Mouse (Mus musculus) megakaryocyte-erythroid progenitor cell, adult 5-6 weeks (primary cell): ENCODE measurements around the gene Aoc3. TPM values are rescaled to one million over a fixed set of nuclear protein-coding genes. Genes with fewer than 3 reads are reported as not detected.
"Not testable (repeated sequence)": the region's sequence is repeated elsewhere in the genome, so short reads cannot be mapped to it uniquely, and the experiment has no call there.

ENCODE experiments used
- ATAC-seq: replicated peaks from 2 replicates; pipeline ENCODE4 v1.8.0; 2016; ENCODE audit warnings: mild to moderate bottlenecking, inconsistent platforms; ENCODE audit not compliant: severe bottlenecking, poor library complexity, low FRiP score, low TSS enrichment
- total RNA-seq, 2 experiments: library from RNA; stranded (forward) in 1 of 2; stranded (reverse) in 1 of 2; fragments of 200-1000, 215-1000 nt in 1 of 2; fragments of >200 nt in 1 of 2; fragmentation: Nextera tagmentation in 1 of 2; gene quantifications; 2 replicates each; pipeline ENCODE4 v1.2.3; 2014 to 2017

Aoc3 gene
- total RNA-seq, 2 experiments from 2014 or later, result not detected

DNA sequence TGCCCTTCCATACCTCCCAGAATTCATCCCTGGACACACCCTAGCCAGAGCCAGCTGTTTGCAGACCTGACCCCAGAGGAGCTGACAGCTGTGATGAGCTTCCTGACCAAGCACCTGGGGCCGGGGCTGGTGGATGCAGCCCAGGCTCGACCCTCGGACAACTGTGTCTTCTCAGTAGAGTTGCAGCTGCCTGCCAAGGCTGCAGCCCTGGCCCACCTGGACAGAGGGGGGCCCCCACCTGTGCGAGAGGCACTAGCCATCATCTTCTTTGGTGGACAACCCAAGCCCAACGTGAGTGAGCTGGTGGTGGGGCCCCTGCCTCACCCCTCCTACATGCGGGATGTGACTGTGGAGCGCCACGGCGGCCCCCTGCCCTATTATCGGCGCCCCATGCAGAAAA is 5.2 kb upstream of the Aoc3 start:
- ATAC-seq, result not testable (repeated sequence)

DNA sequence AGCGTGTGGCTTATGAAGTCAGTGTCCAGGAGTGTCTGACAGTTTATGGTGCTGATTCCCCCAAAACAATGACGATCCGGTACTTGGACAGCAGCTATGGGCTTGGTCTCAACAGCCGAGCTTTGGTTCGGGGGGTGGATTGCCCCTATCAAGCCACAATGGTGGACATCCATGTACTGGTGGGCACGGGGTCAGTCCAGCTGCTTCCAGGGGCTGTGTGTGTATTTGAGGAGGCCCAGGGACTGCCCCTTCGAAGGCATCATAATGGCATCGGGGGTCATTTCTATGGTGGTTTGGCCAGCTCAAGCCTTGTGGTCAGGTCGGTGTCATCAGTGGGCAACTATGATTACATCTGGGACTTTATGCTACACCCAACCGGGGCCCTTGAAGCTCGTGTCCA is 4.3 kb upstream of the Aoc3 start:
- ATAC-seq, result no peak

DNA sequence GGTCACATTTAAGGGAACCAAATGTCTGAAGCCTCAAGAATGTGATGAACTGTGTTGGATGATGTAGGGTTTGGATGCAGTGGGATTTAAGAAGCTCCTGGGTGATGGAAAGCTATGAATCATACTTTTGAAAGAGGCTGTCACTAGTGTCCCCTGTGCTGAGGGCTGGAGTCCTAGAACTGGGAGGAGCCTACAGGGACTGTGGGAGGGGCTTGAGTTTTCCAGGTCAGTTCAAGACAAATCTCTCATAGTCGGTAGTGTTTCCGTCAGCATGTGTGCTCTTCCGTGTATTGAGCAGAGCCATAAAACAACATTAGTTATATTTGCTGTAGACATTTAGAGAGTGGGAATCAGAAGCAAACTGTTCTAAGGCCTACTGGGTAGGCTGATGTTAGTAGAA is 3.1 kb upstream of the Aoc3 start:
- ATAC-seq, result no peak

DNA sequence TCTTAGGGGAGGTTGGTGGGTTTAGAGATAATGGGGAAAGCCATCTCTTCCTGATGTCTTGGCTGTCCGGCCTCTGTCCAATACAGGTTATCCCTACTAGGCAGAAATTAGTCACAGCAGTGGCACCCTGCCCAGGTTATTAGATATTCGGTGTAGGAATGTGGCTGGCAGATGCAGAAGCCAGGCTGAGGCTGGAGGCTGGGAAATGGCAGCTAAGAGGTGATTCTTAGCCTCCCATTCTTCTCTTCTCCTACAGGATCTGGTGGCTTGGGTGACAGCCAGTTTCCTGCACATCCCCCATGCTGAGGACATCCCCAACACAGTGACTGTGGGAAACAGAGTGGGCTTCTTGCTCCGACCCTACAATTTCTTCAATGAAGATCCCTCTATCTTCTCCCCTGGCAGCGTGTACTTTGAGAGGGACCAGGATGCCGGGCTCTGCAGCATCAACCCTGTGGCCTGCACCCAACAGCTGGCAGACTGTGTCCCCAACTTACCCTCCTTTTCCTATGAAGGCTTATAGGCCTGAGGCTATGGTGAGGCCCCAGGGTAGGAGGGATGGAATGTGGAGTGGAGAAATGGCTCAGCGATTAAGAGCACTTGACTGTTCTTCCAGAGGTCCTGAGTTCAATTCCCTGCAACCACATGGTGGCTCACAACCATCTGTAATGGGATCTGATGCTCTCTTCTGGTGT is 1.3 kb upstream of the Aoc3 start:
- ATAC-seq, result no peak

DNA sequence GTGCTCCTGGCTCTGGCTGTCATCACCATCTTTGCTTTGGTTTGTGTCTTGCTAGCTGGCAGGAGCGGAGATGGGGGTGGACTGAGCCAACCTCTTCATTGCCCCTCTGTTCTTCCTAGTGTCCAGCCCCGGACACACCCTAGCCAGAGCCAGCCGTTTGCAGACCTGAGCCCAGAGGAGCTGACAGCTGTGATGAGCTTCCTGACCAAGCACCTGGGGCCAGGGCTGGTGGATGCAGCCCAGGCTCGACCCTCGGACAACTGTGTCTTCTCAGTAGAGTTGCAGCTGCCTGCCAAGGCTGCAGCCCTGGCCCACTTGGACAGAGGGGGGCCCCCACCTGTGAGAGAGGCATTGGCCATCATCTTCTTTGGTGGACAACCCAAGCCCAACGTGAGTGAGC is 556 bp downstream of the Aoc3 start:
- ATAC-seq, result not testable (repeated sequence)

DNA sequence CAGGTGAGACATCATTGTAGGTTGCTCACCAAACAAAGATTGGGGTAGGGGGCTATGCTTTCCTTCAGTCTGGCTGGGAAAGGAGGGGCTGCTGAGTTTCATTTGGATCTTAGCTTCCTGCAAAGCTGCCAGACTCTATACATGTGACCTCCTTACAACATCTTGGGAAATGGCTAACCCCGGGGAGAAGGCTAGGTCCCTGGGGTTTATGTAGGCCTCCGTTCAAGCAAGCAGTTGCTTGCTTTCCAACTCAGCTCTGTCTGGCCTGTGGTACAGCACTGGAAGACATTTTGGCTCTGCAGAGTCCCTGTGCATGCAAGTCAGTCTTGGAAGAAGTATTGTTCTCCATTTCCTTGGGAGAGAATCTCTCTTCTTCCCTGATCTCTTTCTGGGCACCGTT is 2.1 kb downstream of the Aoc3 start:
- no peak for ATAC-seq

DNA sequence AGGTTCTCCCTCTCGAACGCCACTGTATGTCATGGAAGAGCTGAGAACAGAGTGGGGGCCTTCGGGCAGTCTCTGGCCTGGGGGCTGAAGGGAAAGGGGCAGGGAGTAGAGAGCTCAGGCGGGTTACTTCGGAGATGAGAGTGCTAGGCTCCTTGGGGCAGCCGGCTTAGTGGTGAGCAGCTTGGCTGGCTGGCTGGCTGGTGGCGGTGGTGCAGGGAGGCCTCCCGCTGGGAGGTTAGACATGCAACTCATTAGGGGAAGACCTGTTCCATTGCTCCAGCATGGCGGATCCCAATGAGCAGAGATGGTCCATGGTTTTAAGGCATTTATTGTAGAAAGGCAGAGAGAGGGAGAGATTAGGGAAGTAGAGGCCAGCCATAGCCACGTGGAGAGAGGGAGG is 3.6 kb downstream of the Aoc3 start:
- no peak for ATAC-seq

DNA sequence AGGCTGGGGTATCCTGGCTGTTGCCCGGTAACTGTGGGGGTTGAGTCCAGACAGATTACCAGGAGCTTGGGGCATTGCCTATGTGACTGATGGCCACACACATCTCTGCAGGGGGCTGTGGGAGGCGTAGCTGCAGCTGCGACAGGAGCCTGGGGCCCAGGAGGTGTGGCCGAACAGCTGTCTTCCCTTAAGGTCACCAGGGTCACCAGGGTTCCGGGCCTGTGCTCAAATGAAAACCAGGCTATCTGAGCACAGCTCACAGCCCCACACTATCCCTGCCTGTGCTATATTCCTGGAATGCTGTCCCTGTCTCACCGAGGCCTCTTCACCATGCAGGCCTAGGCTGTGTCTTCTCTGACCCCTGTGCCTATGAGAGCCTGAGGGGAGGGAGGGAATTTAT is 4.1 kb downstream of the Aoc3 start:
- no peak for ATAC-seq

DNA sequence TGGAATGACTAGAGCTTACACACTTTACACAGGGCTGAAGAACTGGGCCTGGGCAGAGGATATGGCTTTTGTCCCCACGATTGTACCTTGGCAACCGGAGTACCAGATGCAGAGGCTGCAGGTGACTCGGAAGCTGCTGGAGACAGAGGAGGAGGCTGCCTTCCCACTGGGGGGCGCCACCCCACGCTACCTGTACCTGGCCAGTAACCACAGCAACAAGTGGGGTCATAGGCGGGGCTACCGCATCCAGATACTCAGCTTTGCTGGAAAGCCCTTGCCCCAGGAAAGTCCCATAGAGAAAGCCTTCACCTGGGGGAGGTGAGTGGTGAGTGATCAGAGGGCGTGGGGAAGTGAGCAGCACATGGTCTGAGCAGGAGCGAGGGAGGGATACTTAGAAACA is 5.3 kb downstream of the Aoc3 start:
- ATAC-seq, result no peak

DNA sequence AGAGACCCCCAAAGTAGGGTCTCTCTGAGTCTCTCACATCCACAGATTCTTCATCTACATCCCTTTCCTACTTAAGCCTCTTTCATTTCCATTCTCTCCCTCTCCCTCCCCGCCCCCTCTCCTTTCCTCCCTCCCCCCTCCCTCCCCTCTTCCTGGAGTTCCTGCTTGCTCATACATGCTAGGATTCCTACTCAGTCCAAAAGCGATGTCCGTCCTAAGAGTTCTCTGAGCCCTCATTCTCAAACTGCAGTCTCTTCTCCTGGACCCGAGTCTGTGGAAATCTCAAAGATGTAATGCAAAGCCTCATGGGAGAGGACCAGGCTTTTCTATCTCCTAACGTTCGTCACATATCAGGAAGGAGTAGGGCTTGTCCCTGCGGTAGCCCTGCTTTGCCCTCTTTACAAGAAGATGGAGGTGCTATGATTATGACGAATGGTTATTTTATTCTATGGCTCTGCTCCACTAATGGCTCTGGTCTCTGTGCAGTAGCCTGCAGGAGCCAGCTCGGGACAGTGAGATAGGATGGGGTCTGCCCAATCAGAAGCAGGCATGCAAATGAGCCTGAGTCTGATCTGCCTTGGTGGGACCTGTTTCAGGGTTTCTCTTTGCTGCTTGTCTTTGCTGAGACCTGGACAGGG is 7.8 kb downstream of the Aoc3 start:
- peak; percentile 98 for ATAC-seq

DNA sequence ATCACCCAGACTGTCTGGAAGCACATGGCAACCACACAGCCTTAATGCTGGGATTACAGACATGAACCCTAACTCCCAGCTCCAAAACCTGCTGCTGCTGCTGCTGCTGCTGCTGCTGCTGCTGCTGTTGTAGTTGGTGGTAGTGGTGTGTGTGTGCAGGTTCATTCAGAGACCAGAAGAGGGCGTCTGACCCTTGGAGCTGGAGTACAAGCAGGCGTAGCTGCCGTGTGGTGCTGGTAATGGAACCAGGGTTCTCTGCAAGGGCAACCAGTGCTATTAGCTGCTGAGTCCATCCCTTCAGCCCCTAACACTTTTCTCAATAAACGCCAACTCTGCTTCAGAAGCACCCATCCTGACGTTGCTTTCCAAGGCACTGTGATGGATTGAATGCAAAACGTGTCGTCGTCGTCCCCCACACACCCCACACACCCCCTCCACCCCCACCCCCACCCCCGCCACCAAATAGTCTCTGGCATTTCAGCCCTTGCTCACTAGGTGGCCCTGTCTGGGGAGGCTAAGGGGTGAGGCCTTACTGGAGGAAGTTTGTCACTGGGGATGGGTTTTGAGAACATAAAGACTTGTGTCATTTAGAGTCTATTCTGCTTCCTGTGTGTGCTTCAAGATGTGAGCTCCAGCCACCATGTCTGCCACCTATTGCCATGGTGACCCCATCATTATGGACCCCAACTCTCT is 16.8 kb downstream of the Aoc3 start:
- no peak for ATAC-seq

DNA sequence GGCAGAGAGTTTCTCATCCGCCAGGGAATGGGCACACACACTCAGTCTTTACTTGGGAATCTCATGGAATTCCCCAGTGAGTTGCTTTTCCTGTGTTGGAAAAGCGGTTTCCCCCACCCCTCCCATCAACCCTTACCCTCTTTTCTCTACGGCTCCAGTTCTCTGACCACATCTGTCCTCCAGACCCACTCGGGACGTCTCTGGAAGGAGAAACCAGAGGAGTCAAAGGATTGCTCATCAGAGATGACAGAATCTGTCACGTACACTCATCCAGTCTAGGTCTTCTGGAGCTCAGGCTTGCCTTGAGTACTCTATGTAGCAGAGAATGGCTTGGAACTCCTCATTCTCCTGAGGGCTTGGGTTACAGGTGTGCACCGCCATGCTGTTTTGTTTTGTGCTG is 18.4 kb downstream of the Aoc3 start:
- no peak for ATAC-seq

DNA sequence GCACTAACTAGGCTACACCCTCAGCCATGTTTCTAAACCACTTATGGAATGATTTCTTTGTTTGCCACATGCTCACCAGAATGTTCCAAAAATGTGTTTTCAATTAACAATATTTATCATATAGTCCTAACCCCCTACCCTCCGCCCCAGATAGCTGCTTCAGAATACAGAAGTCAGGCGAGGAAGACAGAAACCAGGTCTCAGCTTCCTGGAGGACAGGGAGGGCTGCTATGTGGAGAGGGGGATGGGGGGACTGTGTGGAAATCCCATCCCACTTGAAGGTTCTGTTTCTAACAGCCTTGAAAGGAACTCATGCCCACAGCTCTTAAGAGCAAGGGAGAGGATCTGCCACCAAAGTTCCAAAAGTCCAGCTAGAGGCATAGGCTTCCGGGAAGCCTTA is 18.8 kb downstream of the Aoc3 start:
- ATAC-seq, result no peak

DNA sequence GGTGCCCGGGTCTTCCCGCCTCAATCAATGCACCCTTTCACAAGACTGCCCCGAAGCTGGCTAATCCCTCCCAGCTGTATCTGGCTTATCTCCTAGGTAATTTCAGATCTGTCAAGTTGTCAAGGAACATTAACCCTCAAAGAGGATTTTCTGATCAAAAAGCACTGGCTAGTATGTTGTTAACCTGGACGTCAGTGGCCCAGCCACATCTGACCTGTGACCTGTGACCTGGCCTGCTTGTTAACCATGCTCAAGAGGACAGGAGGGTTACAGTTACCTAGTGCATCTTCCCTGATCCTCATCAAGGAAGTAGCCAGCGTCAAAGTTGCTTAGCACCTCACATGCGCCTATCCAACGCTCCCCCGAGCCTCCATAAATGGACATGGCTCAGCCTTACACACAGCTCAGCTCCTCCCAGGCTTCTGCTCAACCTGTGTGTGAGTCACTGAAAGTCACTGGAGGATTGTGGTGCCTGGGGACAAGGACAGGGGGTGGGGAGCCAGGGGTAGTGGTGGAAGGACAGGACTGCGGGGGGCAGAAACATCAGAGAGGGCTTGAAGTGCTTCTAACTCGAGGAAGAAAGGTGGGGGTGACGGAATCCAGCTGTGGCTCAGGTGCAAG is 20.8 kb downstream of the Aoc3 start:
- ATAC-seq, result no peak

DNA sequence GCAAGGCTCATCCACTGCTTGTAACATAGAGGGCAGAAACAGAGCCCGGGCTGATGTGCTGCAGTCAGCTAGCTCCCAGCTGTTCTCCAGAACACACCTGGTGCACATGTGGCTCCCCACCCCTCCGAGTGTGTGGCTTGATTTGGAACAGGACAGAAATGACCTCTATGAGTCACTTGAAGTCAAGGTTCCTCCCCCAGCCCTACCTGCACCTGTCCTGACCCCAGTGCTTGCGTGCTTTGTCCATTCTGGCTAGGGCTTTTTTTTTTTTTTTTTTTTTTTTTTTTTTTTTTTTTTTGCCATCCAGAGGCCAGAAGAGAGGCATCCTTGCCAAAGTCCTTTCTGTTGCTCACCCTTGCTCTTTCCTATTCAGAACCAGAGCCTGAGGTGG is 21.3 kb downstream of the Aoc3 start:
- ATAC-seq, result no peak

DNA sequence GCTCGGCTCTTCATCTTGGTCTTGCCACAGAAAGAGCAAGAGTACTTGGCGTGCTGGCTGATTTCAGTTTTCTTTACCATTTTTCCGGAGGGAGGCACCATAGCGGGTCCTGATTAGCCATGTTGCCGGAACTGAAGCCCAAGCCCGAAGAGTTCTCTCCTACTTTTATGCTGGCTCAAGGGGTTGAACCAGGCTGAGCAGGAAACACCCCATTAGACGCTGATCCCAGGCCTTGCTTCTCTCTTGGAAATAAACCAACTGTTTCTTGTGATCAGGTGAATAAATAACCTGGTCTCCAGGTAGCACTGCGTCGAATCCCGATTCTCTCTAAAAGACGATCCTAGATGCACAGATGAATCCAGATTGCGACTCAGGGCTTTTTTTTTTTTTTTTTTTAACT is 23.0 kb downstream of the Aoc3 start:
- no peak for ATAC-seq

DNA sequence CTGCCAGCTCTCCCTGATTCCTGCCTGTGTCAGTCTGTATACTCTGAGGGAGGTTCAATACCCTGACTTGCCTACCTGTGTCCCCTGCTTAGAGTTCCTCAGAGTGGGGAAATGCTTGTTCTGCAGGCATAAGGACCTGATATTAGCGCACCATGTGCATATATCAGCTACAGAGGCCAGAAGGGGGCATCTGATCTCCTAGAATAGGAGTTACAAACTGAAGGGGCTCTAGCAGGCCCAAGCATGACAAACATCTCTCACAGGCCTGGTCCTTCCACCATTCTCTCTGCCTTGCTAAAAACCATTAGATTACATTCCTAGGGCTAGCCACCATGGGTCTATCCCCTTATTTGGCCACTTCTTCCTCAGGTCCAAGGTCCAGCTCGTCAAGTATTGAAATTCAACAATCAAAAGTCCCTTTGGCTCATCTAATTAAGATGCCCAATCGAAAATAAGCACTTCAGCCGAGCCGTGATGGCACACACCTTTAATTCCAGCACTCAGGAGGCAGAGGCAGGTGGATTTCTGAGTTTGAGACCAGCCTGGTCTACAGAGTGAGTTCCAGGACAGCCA is 24.1 kb downstream of the Aoc3 start:
- no peak for ATAC-seq

DNA sequence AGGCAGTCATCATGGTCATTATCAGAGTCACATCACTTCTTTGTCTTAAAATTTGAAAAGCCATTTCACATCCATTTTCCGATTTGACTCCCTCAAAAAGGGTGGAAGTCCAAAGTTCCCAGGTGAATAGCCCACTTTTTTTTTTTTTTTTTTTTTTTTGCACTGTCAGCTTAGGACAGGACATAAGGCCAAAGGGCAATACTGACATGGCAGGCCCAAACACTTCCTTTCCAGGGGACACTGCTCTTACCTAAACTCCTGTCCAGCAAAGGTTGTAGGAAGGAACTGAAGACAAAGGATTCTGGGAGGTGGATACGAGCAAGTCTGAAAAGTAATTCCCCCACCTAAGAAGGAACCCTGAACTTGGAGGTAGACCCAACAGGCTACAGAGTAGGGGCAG is 25.5 kb downstream of the Aoc3 start:
- ATAC-seq, result no peak

DNA sequence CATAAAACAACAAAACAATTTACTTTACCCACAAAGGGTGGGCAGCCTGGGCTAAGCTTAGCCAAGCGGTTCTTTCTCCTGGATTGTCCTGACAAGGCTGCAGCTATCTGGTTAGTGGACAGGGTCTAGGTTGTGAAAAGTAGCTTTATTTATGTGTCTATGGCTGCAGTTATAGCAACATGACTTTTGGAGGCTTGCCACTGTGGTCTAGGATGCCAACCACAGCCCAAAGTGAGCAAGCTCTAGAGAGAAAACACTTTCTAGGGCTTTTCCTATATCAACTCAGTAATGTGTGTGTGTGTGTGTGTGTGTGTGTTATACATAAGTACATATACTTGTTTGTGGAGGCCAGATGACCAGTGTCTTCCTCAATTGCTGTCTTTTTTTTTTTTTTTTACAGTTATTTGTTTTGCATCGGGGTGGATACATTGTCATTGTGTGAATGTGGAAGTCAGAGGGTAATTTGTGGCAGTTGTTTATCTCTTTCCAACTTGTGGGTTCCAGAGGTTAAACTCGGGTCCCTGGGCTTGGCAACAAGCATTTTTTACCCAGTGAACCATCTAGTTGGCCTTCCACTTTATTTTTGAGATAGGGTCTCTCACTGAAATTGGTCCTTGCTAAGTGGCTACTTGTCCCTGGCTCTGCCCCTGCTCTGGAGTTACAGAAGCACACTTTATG is 27.2 kb downstream of the Aoc3 start:
- ATAC-seq, result peak; percentile 63

DNA sequence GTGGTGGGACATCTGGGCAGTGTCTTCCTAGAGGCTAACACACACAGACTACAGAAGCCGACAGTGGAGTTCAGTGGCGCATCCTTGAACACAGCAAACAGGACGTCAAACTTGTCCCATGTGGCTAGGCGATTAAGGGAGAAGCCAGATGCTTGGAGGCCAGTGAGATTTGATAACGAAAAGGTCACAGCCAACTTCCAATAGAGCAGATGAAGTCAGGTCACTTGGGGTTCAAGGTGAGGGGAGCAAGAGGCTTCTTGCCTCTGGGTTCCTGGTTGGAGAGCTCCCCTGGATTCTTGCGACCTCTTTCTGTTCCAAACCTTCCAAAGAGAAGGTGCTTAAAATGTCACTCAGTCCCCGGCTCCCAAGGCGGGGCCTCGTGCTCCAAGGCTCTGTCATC is 29.4 kb downstream of the Aoc3 start:
- ATAC-seq, result no peak
